Mouse (Mus musculus): ENCODE results near the gene Olfr427. TPM values are rescaled to one million over a fixed set of nuclear protein-coding genes. Genes with fewer than 3 reads are reported as not detected.

The Olfr427 gene
- polyA plus RNA-seq, 1 experiment: not detected

GRCm38 (mm10) chr1:174146696-174147095, 50.0 kb downstream of the Olfr427 start:
- Histone ChIP-seq H3K27ac (replicated peaks; ENCODE audit: low read depth, low read length) (no peak overlapping the region), H3K4me3 (ENCODE audit: insufficient read depth, low read depth, low read length) (no peak overlapping the region), H3K4me1 (ENCODE audit: control insufficient read depth, insufficient read depth, insufficient read length, low read length) (no peaks in the 10 kb centered on the region)

GRCm38 (mm10) chr1:174149289-174149688, 52.6 kb downstream of the Olfr427 start:
- Histone ChIP-seq H3K4me3 (ENCODE audit: insufficient read depth, low read depth, low read length) (no peak overlapping the region), H3K27ac (replicated peaks; ENCODE audit: low read depth, low read length) (no peak overlapping the region), H3K4me1 (ENCODE audit: control insufficient read depth, insufficient read depth, insufficient read length, low read length) (no peaks in the 10 kb centered on the region)

Other genes starting within 250 kb of the Olfr427 start
- 5.4 and 7.4 TPM in 2 replicates for gene Ifi211, start 183.8 kb upstream of the Olfr427 start, polyA plus RNA-seq (2012; ENCODE audit: insufficient read depth, insufficient read length, missing spikeins)
- gene Mndal, start 154.4 kb upstream of the Olfr427 start, polyA plus RNA-seq (2012; ENCODE audit: insufficient read depth, insufficient read length, missing spikeins): 11.4 and 18.7 TPM in 2 replicates
- 13.0 and 14.2 TPM in 2 replicates for gene Ifi203, start 154.2 kb upstream of the Olfr427 start, polyA plus RNA-seq (2012; ENCODE audit: insufficient read depth, insufficient read length, missing spikeins)
- gene Ifi202b, start 114.1 kb upstream of the Olfr427 start, polyA plus RNA-seq (2012; ENCODE audit: insufficient read depth, insufficient read length, missing spikeins): not detected in 2 replicates
- 13.3 and 17.3 TPM in 2 replicates for gene Ifi205, start 65.1 kb upstream of the Olfr427 start, polyA plus RNA-seq (2012; ENCODE audit: insufficient read depth, insufficient read length, missing spikeins)
- not detected in 2 replicates for gene Olfr433, start 56.2 kb upstream of the Olfr427 start, polyA plus RNA-seq (2012; ENCODE audit: insufficient read depth, insufficient read length, missing spikeins)
- not detected in 2 replicates for gene Olfr432, start 47.7 kb upstream of the Olfr427 start, polyA plus RNA-seq (2012; ENCODE audit: insufficient read depth, insufficient read length, missing spikeins)
- gene Olfr430, start 30.3 kb upstream of the Olfr427 start, polyA plus RNA-seq (2012; ENCODE audit: insufficient read depth, insufficient read length, missing spikeins): not detected in 2 replicates
- not detected in 2 replicates for gene Olfr429, start 12.6 kb upstream of the Olfr427 start, polyA plus RNA-seq (2012; ENCODE audit: insufficient read depth, insufficient read length, missing spikeins)
- not detected in 2 replicates for gene Olfr231, start 24.3 kb downstream of the Olfr427 start, polyA plus RNA-seq (2012; ENCODE audit: insufficient read depth, insufficient read length, missing spikeins)
- gene Olfr424, start 34.6 kb downstream of the Olfr427 start, polyA plus RNA-seq (2012; ENCODE audit: insufficient read depth, insufficient read length, missing spikeins): not detected in 2 replicates
- gene Olfr420, start 58.7 kb downstream of the Olfr427 start, polyA plus RNA-seq (2012; ENCODE audit: insufficient read depth, insufficient read length, missing spikeins): not detected in 2 replicates
- 0.25 TPM in 1 of 2 replicates, not detected in the other for gene Spta1, start 75.9 kb downstream of the Olfr427 start, polyA plus RNA-seq (2012; ENCODE audit: insufficient read depth, insufficient read length, missing spikeins)
- not detected in 2 replicates for gene Olfr419, start 155.2 kb downstream of the Olfr427 start, polyA plus RNA-seq (2012; ENCODE audit: insufficient read depth, insufficient read length, missing spikeins)
- not detected in 2 replicates for gene Mptx1, start 233.6 kb downstream of the Olfr427 start, polyA plus RNA-seq (2012; ENCODE audit: insufficient read depth, insufficient read length, missing spikeins)

Measured in brown adipose tissue, adult 24 weeks (tissue).